Mouse (Mus musculus): ENCODE measurements at regions not wholly inside any gene's neighbourhood (a gene's known extent, or its start where the extent isn't known, plus 50 kb on each side); places are given as distances from the start of the nearest gene placed in this dataset.
A peak's percentile ranks its signal among the peaks of the same experiment; 100 is the strongest.
"Not testable (repeated sequence)": the region's sequence is repeated elsewhere in the genome, so short reads cannot be mapped to it uniquely, and the experiment has no call there.

- Histone ChIP-seq H3K27ac (ENCODE audit: low read length) (no peak overlapping the region), H3K36me3 (ENCODE audit: control insufficient read depth, insufficient read depth, low read length) (no peaks in the 10 kb centered on the region), H3K4me3 (ENCODE audit: low read length) (no peak overlapping the region), H3K4me1 (ENCODE audit: control insufficient read depth, insufficient read depth, low read length) (no peaks in the 10 kb centered on the region), H3K4me2 (ENCODE audit: low read depth, low read length) (no peak overlapping the region), H3K9me3 (ENCODE audit: control insufficient read depth, low read length) (no peaks in the 10 kb centered on the region), H3K27me3 (replicated peaks; ENCODE audit: control insufficient read depth, insufficient read depth, low read length) (no peaks in the 10 kb centered on the region), H3K9ac (ENCODE audit: low read depth, low read length) (no peak overlapping the region)
- WGBS, result 77% methylated on average over 2 of the region's 2 CpGs
- ATAC-seq, result no peak
These were observed 436.6 kb downstream of the Mei4 start for GRCm38 (mm10) chr9:82300046-82300445.

- Histone ChIP-seq H3K27ac (ENCODE audit: low read length) (no peak overlapping the region), H3K27me3 (replicated peaks; ENCODE audit: control insufficient read depth, insufficient read depth, low read length) (no peaks in the 10 kb centered on the region), H3K9me3 (ENCODE audit: control insufficient read depth, low read length) (no peaks in the 10 kb centered on the region), H3K4me1 (ENCODE audit: control insufficient read depth, insufficient read depth, low read length) (no peaks in the 10 kb centered on the region), H3K4me3 (ENCODE audit: low read length) (no peak overlapping the region), H3K36me3 (ENCODE audit: control insufficient read depth, insufficient read depth, low read length) (no peaks in the 10 kb centered on the region), H3K4me2 (ENCODE audit: low read depth, low read length) (no peak overlapping the region), H3K9ac (ENCODE audit: low read depth, low read length) (no peak overlapping the region)
- WGBS, result 82% methylated on average over 2 of the region's 2 CpGs
- no peak for ATAC-seq
These were observed 442.8 kb downstream of the Mei4 start for GRCm38 (mm10) chr9:82306285-82306684.

- Histone ChIP-seq H3K27me3 (replicated peaks; ENCODE audit: control insufficient read depth, insufficient read depth, low read length) (no peaks in the 10 kb centered on the region), H3K9ac (ENCODE audit: low read depth, low read length) (no peak overlapping the region), H3K4me2 (ENCODE audit: low read depth, low read length) (no peak overlapping the region), H3K4me3 (ENCODE audit: low read length) (no peak overlapping the region), H3K27ac (ENCODE audit: low read length) (no peak overlapping the region), H3K4me1 (ENCODE audit: control insufficient read depth, insufficient read depth, low read length) (no peaks in the 10 kb centered on the region), H3K36me3 (ENCODE audit: control insufficient read depth, insufficient read depth, low read length) (no peaks in the 10 kb centered on the region), H3K9me3 (ENCODE audit: control insufficient read depth, low read length) (no peaks in the 10 kb centered on the region)
- WGBS, result 74% methylated on average over 2 of the region's 2 CpGs
- no peak for ATAC-seq
These were observed 449.0 kb downstream of the Mei4 start for GRCm38 (mm10) chr9:82312466-82312865.

DNA sequence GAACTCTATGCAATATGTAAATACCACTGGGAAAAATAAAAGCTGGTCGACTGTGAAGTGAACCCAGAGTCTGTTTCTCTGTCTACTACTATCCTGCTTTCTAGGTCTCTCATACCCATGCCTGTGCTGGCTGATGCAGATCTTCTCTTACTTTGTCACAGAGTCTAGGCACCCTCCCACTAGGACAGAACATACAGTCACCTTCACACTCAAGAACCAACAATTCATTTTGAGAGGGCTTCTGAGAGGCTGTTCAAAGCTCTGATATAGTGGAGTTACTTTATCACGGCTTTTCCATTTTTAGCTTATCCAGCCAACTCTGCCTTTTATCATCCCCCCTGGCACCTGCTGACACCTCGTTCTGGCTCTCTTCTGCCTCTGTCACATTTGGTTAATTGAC, 477.0 kb downstream of the Mei4 start:
- Histone ChIP-seq H3K4me1 (ENCODE audit: control insufficient read depth, insufficient read depth, low read length) (no peaks in the 10 kb centered on the region), H3K27me3 (replicated peaks; ENCODE audit: control insufficient read depth, insufficient read depth, low read length) (no peaks in the 10 kb centered on the region), H3K4me2 (ENCODE audit: low read depth, low read length) (no peak overlapping the region), H3K9me3 (ENCODE audit: control insufficient read depth, low read length) (no peaks in the 10 kb centered on the region), H3K27ac (ENCODE audit: low read length) (no peak overlapping the region), H3K36me3 (ENCODE audit: control insufficient read depth, insufficient read depth, low read length) (no peaks in the 10 kb centered on the region), H3K9ac (ENCODE audit: low read depth, low read length) (no peak overlapping the region), H3K4me3 (ENCODE audit: low read length) (no peak overlapping the region)
- no peak for ATAC-seq
- WGBS, result 62% methylated on average over 3 of the region's 3 CpGs

DNA sequence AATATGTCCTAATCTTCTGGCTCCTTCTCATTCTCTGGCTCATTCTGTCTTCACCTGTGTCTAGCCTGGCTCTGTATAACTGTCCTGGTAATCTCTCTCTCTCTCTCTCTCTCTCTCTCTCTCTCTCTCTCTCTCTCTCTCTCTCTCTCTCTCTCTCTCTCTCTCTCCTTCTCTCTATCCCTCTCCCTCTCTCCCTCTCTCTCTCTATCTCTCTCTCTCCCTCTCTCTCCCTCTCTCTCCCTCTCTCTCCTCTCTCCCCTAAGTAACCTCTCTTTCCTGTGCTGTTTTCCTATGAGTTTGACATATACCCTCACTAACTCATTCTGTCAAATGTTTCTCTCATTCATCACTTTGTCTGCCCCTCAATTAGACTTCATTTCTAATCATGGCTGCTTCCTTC, 478.6 kb upstream of the Irak1bp1 start:
- H3K9ac ChIP-seq (ENCODE audit: low read depth, low read length); H3K36me3 ChIP-seq (ENCODE audit: control insufficient read depth, insufficient read depth, low read length); H3K4me1 ChIP-seq (ENCODE audit: control insufficient read depth, insufficient read depth, low read length); H3K9me3 ChIP-seq (ENCODE audit: control insufficient read depth, low read length); ATAC-seq; H3K4me2 ChIP-seq (ENCODE audit: low read depth, low read length); H3K4me3 ChIP-seq (ENCODE audit: low read length); H3K27me3 ChIP-seq (replicated peaks; ENCODE audit: control insufficient read depth, insufficient read depth, low read length); H3K27ac ChIP-seq (ENCODE audit: low read length): not testable (repeated sequence)

- H3K9me3 ChIP-seq (ENCODE audit: control insufficient read depth, low read length), result no peaks in the 10 kb centered on the region
- 85% methylated on average over 2 of the region's 2 CpGs for WGBS
- no peak overlapping the region for H3K9ac ChIP-seq (ENCODE audit: low read depth, low read length)
- no peaks in the 10 kb centered on the region for H3K36me3 ChIP-seq (ENCODE audit: control insufficient read depth, insufficient read depth, low read length)
- H3K4me1 ChIP-seq (ENCODE audit: control insufficient read depth, insufficient read depth, low read length), result no peaks in the 10 kb centered on the region
- no peak for ATAC-seq
- H3K4me2 ChIP-seq (ENCODE audit: low read depth, low read length), result no peak overlapping the region
- H3K4me3 ChIP-seq (ENCODE audit: low read length), result no peak overlapping the region
- H3K27me3 ChIP-seq (replicated peaks; ENCODE audit: control insufficient read depth, insufficient read depth, low read length), result no peaks in the 10 kb centered on the region
- H3K27ac ChIP-seq (ENCODE audit: low read length), result no peak overlapping the region
These were observed 469.8 kb upstream of the Irak1bp1 start for GRCm38 (mm10) chr9:82359573-82359972.

DNA sequence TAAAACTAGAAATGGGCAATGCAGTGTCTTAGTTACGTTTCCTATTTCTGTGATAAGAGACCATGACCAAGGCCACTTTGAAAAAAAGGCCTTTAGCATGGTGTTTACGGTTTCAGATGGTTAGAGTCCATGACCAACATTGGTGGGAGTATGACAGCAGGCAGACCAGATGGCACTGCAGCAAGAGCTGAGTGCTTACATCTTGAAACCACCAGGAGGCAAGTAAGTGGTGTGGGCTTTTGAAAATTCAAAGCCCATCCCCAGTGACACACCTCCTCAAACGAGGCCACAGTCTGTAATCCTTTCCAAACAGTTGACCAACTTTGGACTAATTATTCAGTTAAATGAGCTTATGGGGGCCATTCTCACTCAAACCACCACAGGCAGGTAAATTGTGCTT, 427.0 kb upstream of the Irak1bp1 start:
- WGBS, result 58% methylated on average over 3 of the region's 3 CpGs
- no peak for ATAC-seq
- Histone ChIP-seq H3K4me3 (ENCODE audit: low read length) (no peak overlapping the region), H3K27ac (ENCODE audit: low read length) (no peak overlapping the region), H3K36me3 (ENCODE audit: control insufficient read depth, insufficient read depth, low read length) (no peaks in the 10 kb centered on the region), H3K4me2 (ENCODE audit: low read depth, low read length) (no peak overlapping the region), H3K4me1 (ENCODE audit: control insufficient read depth, insufficient read depth, low read length) (no peaks in the 10 kb centered on the region), H3K27me3 (replicated peaks; ENCODE audit: control insufficient read depth, insufficient read depth, low read length) (no peaks in the 10 kb centered on the region), H3K9me3 (ENCODE audit: control insufficient read depth, low read length) (no peaks in the 10 kb centered on the region), H3K9ac (ENCODE audit: low read depth, low read length) (no peak overlapping the region)

- H3K27ac ChIP-seq (ENCODE audit: low read length), result no peak overlapping the region
- no peaks in the 10 kb centered on the region for H3K36me3 ChIP-seq (ENCODE audit: control insufficient read depth, insufficient read depth, low read length)
- H3K4me2 ChIP-seq (ENCODE audit: low read depth, low read length), result no peak overlapping the region
- H3K9me3 ChIP-seq (ENCODE audit: control insufficient read depth, low read length), result no peaks in the 10 kb centered on the region
- ATAC-seq, result peak; percentile 85
- H3K9ac ChIP-seq (ENCODE audit: low read depth, low read length), result no peak overlapping the region
- H3K4me3 ChIP-seq (ENCODE audit: low read length), result no peak overlapping the region
- no peaks in the 10 kb centered on the region for H3K4me1 ChIP-seq (ENCODE audit: control insufficient read depth, insufficient read depth, low read length)
- no peaks in the 10 kb centered on the region for H3K27me3 ChIP-seq (replicated peaks; ENCODE audit: control insufficient read depth, insufficient read depth, low read length)
These were observed 425.3 kb upstream of the Irak1bp1 start for GRCm38 (mm10) chr9:82404010-82404409.

DNA sequence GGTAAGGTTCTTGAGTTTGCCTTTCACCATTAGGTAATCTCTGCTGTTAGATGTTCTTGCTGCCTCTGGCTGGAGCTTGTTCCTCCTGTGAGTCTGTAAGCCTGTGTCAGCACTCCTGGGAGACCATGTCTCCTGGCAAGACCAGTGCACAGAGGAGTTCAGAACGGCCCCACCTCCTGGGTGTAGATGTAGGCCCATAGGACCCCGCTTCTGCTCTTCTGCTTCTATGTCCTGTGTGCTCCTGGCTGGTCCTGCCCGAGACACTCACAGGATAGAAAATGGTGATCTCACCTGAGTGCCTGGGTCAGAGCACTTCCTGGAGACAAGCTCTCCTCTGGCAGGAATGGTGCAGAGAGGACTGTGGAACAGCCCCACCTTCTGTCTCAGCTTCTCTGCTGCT, 422.2 kb upstream of the Irak1bp1 start:
- Histone ChIP-seq H3K27ac (ENCODE audit: low read length) (no peak overlapping the region), H3K4me1 (ENCODE audit: control insufficient read depth, insufficient read depth, low read length) (no peaks in the 10 kb centered on the region), H3K9me3 (ENCODE audit: control insufficient read depth, low read length) (no peaks in the 10 kb centered on the region), H3K4me3 (ENCODE audit: low read length) (no peak overlapping the region), H3K27me3 (replicated peaks; ENCODE audit: control insufficient read depth, insufficient read depth, low read length) (no peaks in the 10 kb centered on the region), H3K36me3 (ENCODE audit: control insufficient read depth, insufficient read depth, low read length) (no peaks in the 10 kb centered on the region), H3K9ac (ENCODE audit: low read depth, low read length) (no peak overlapping the region), H3K4me2 (ENCODE audit: low read depth, low read length) (no peak overlapping the region)
- ATAC-seq, result no peak
- 72% methylated on average over 3 of the region's 3 CpGs for WGBS

DNA sequence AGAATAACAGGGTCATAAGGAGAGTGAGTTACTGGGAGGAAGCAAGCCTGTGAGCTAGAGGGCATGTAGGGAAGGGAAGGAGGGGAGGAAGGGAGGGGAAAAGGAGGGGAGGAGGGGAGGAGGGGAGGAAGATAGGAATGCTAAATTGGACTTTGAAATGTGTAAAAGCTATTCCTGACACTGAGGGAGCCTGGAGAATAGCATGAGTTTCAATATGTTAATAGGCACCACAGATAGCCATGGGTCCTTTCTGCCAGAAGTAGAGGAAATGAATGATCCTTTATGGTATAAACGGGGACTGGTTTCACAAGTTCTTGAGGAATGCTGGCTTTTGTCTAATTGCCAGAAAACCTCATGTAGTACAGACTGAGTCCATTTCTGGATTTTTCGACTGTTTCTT, 420.4 kb upstream of the Irak1bp1 start:
- H3K9me3 ChIP-seq (ENCODE audit: control insufficient read depth, low read length), result no peaks in the 10 kb centered on the region
- WGBS, result 56% methylated on average over 2 of the region's 2 CpGs
- peak; percentile 85 for ATAC-seq
- H3K27me3 ChIP-seq (replicated peaks; ENCODE audit: control insufficient read depth, insufficient read depth, low read length), result no peaks in the 10 kb centered on the region
- no peaks in the 10 kb centered on the region for H3K4me1 ChIP-seq (ENCODE audit: control insufficient read depth, insufficient read depth, low read length)
- H3K27ac ChIP-seq (ENCODE audit: low read length), result no peak overlapping the region
- H3K9ac ChIP-seq (ENCODE audit: low read depth, low read length), result no peak overlapping the region
- H3K4me2 ChIP-seq (ENCODE audit: low read depth, low read length), result no peak overlapping the region
- H3K4me3 ChIP-seq (ENCODE audit: low read length), result no peak overlapping the region
- no peaks in the 10 kb centered on the region for H3K36me3 ChIP-seq (ENCODE audit: control insufficient read depth, insufficient read depth, low read length)
